Mouse (Mus musculus) midbrain, postnatal 0 days (tissue): ENCODE results near the gene Zfp786. TPM values are rescaled to one million over a fixed set of nuclear protein-coding genes. Genes with fewer than 3 reads are reported as not detected.

Experiments used
- ATAC-seq: fragments of 200-750 bp; cut with Nextera tagmentation; 2 replicates; pipeline ENCODE4 v1.8.0; 2017; ENCODE audit warnings: moderate number of reproducible peaks, mild to moderate bottlenecking, moderate TSS enrichment, moderate library complexity; ENCODE audit not compliant: low FRiP score
- DNase-seq: peaks from one replicate; pipeline ENCODE4 v3.0.0-alpha.2; 2015; ENCODE audit warnings: low spot score
- H3K27ac ChIP-seq: fragments of 300-500 bp; sonication (generic); 2 replicates; pipeline ENCODE4 v1.5.1; 2014; ENCODE audit warnings: low read depth, mild to moderate bottlenecking, low read length, mixed read lengths
- H3K27me3 ChIP-seq: fragments of 300-500 bp; sonication (generic); 2 replicates; pipeline ENCODE4 v1.6.1; 2014; ENCODE audit warnings: low read length, control low read depth, mixed read lengths; ENCODE audit not compliant: insufficient read depth
- H3K36me3 ChIP-seq: fragments of 300-500 bp; sonication (generic); 2 replicates; pipeline ENCODE4 v1.6.1; 2014; ENCODE audit warnings: low read length, control low read depth, mixed read lengths; ENCODE audit not compliant: insufficient read depth
- H3K4me1 ChIP-seq: fragments of 300-500 bp; sonication (generic); 2 replicates; pipeline ENCODE4 v1.6.1; 2014; ENCODE audit warnings: mild to moderate bottlenecking, control low read depth, antibody characterized with exemption, low read length, mixed read lengths; ENCODE audit not compliant: insufficient read depth
- H3K4me2 ChIP-seq: fragments of 300-500 bp; sonication (generic); 2 replicates; pipeline ENCODE4 v1.6.1; 2014; ENCODE audit warnings: low read depth, mild to moderate bottlenecking, low read length, mixed read lengths; ENCODE audit not compliant: poor library complexity, severe bottlenecking
- H3K4me3 ChIP-seq: fragments of 300-500 bp; sonication (generic); 2 replicates; pipeline ENCODE4 v1.5.1; 2014; ENCODE audit warnings: low read depth, mild to moderate bottlenecking, low read length, moderate library complexity
- H3K9ac ChIP-seq: fragments of 300-500 bp; sonication (generic); replicated peaks from 2 replicates; pipeline ENCODE4 v1.6.1; 2014; ENCODE audit warnings: mild to moderate bottlenecking, low read length, moderate library complexity, mixed read lengths; ENCODE audit not compliant: poor library complexity, severe bottlenecking
- H3K9me3 ChIP-seq: fragments of 300-500 bp; sonication (generic); 2 replicates; pipeline ENCODE4 v1.6.1; 2016; ENCODE audit warnings: low read length, control low read depth
- CTCF ChIP-seq: IDR thresholded peaks from 2 replicates; pipeline ENCODE4 v1.5.1; 2016; ENCODE audit warnings: antibody characterized with exemption, mild to moderate bottlenecking
- WGBS: fragments of 180-500 bp; shearing (Covaris S2); extraction: QIAGEN DNeasy Blood & Tissue Kit; methylation state at CpG from one replicate; pipeline ENCODE4 v1.1.7; 2014; 5-methylcytosine and 5-hydroxymethylcytosine counted together
- polyA plus RNA-seq: library from polyadenylated mRNA; unstranded; fragments of >200 nt; fragmentation: Nextera tagmentation; extraction: Ambion mirVana; gene quantifications from 2 replicates; pipeline ENCODE4 v1.2.1, GENCODE M21; 2015
- total RNA-seq: library from RNA; depleted of rRNA; stranded (reverse); fragments of >200 nt; gene quantifications from 2 replicates; pipeline ENCODE4 v1.2.3, GENCODE M21; 2014

Zfp786 gene
- total and polyA plus RNA-seq, 2 experiments from 2014 or later: 7.7 to 16.8 TPM

DNA sequence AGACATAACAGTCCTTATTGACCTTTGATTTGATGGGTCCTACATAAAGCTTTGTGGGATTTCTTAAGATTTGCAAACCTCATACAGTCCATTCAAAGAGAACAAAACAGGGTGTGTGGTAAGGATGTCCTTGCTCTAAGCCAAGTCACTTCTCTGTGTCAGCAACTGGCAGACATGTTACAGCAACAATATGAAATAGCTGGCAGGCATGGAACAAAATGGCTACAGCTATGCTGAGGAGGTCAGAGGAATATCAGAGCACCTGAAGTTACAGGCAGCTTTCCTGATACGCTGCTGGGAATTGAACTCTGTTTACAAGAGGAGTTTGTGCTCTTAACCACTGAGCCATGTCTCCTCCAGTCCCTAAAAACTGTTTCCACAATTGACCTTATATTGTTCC lies 1.6 kb upstream of the Zfp786 start:
- DNase-seq (no peak), ATAC-seq (no peak)
- no peak for TF ChIP-seq CTCF
- no peak overlapping the region for H3K4me3 ChIP-seq
- H3K36me3 ChIP-seq: no peaks in the 10 kb centered on the region
- no peaks in the 10 kb centered on the region for H3K27me3 ChIP-seq
- no peaks in the 10 kb centered on the region for H3K4me1 ChIP-seq
- no peak overlapping the region for H3K9ac ChIP-seq
- H3K27ac ChIP-seq: no peak overlapping the region
- H3K4me2 ChIP-seq: no peak overlapping the region
- H3K9me3 ChIP-seq: no peaks in the 10 kb centered on the region
- 88% methylated on average over 1 of the region's 1 CpGs for WGBS

GRCm38 (mm10) chr6:47828950-47829349 lies 1.7 kb downstream of the Zfp786 start:
- TF ChIP-seq CTCF: peak; percentile 75
- Histone ChIP-seq H3K9me3 (no peaks in the 10 kb centered on the region), H3K4me1 (no peaks in the 10 kb centered on the region), H3K4me2 (peak overlapping the region; percentile 37), H3K4me3 (peak overlapping the region; percentile 73), H3K27ac (no peak overlapping the region), H3K36me3 (peaks cover 5% of the 10 kb centered on the region; the same call in 1 of the 2 replicates), H3K9ac (peak overlapping the region; percentile 94; the same call in 1 of the 2 replicates), H3K27me3 (no peaks in the 10 kb centered on the region)
- 0% methylated on average over 1 of the region's 1 CpGs for WGBS
- DNase-seq (peak; percentile 53), ATAC-seq (no peak)

DNA sequence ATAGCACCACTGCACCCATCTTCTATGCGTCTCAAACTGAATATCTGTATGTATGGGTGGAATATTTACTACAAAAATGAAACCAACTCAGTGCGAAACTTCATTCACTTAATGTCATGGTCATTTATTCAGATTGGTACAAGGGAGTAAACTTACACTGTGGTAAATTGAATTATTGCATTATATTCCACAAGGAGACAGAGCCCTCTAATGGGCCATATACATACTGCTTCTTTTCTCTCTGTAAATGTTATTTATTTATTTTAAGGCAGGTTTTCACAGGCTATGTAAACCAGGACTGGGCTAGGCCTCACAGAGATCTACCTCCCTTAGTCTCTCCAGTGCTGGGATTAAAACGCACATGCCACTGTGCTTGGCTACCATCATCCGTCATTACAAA lies 3.2 kb downstream of the Zfp786 start:
- Histone ChIP-seq H3K27ac (no peak overlapping the region), H3K27me3 (no peaks in the 10 kb centered on the region), H3K9me3 (no peaks in the 10 kb centered on the region), H3K4me3 (no peak overlapping the region), H3K4me1 (no peaks in the 10 kb centered on the region), H3K4me2 (no peak overlapping the region), H3K36me3 (peaks cover 18% of the 10 kb centered on the region; the same call in 1 of the 2 replicates), H3K9ac (no peak overlapping the region)
- DNase-seq (no peak), ATAC-seq (no peak)
- TF ChIP-seq CTCF: peak; percentile 30; the same call in 1 of the 2 replicates
- 90% methylated on average over 4 of the region's 4 CpGs for WGBS

DNA sequence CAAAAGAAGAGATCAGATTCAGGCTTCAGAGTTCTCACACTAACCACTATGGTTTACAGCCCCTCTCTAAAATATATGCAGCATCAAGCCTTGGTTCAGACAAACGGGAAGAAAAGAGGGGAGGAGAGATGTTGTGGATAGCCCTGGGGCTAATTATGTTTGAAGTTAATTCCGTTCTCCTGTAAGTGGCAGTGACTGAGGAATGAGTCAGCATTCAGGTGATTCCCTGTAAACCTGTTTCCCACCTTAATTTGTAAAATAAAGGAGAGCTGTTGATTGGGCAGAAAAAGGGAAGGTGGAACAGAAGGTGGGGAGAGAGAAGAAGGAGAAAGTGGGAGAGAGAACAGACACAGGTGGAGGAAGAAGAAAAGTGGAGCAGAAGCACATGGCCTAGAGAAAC lies 6.4 kb downstream of the Zfp786 start:
- Histone ChIP-seq H3K36me3 (peaks cover 43% of the 10 kb centered on the region), H3K9me3 (no peaks in the 10 kb centered on the region)
- WGBS: 68% methylated on average over 2 of the region's 2 CpGs

GRCm38 (mm10) chr6:47821776-47822175 lies 8.9 kb downstream of the Zfp786 start:
- Histone ChIP-seq H3K4me2 (no peak overlapping the region), H3K27me3 (no peaks in the 10 kb centered on the region), H3K4me3 (no peak overlapping the region), H3K9me3 (no peaks in the 10 kb centered on the region), H3K4me1 (no peaks in the 10 kb centered on the region), H3K9ac (no peak overlapping the region), H3K36me3 (peaks cover 43% of the 10 kb centered on the region), H3K27ac (no peak overlapping the region)
- no peak for TF ChIP-seq CTCF
- DNase-seq (no peak), ATAC-seq (no peak)
- 96% methylated on average over 6 of the region's 6 CpGs for WGBS

More for the DNA sequence above, 6.4 kb downstream of the Zfp786 start:
- H3K4me2 ChIP-seq: no peak overlapping the region
- H3K27ac ChIP-seq: no peak overlapping the region
- ATAC-seq (no peak), DNase-seq (no peak)
- no peak overlapping the region for H3K4me3 ChIP-seq
- no peaks in the 10 kb centered on the region for H3K27me3 ChIP-seq
- H3K9ac ChIP-seq: no peak overlapping the region
- TF ChIP-seq CTCF: no peak
- H3K4me1 ChIP-seq: no peaks in the 10 kb centered on the region

DNA sequence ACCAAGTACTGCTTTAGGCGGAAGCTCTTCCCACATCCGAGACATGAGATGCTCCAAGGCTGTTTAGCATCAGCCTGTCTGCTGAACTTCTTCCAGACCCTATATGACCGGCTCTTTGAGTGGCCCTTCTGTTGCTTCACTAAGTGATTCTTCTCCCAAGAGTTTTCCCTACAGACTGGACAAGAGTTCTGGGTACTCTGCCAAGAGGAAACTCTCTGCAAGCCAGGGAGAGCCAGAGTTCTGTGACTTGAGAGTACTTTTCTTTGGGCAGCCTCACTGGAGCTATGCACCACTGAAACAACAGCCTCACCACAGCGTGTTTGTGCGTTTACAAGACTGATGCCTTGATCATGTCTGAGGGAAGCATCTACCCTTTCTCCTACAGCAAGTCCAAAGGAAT lies 9.4 kb downstream of the Zfp786 start:
- 90% methylated on average over 5 of the region's 5 CpGs for WGBS
- ATAC-seq: no peak
- no peak for DNase-seq
- Histone ChIP-seq H3K4me1 (no peaks in the 10 kb centered on the region), H3K9ac (no peak overlapping the region), H3K4me2 (no peak overlapping the region), H3K4me3 (no peak overlapping the region), H3K27ac (no peak overlapping the region), H3K9me3 (no peaks in the 10 kb centered on the region), H3K27me3 (no peaks in the 10 kb centered on the region), H3K36me3 (peaks cover 43% of the 10 kb centered on the region)
- no peak for TF ChIP-seq CTCF
